Mouse (Mus musculus): Measurements from ENCODE around the gene BC028528. TPM values are rescaled to one million over a fixed set of nuclear protein-coding genes. Genes with fewer than 3 reads are reported as not detected.
"Not testable (repeated sequence)": the region's sequence is repeated elsewhere in the genome, so short reads cannot be mapped to it uniquely, and the experiment has no call there.

Gene BC028528
- total RNA-seq, 1 experiment from 2014 or later = 21.1 TPM

GRCm38 (mm10) chr3:95881979-95882815 lies 9.6 kb downstream of the BC028528 start, which contains the start of gene Ciart:
Ciart (minus strand) TSS chr3:95882251.
- DNase-seq = peak; percentile 96

- no peak for DNase-seq
Observed at GRCm38 (mm10) chr3:95879063-95879462, 12.7 kb downstream of the BC028528 start.

GRCm38 (mm10) chr3:95872048-95872447 lies 19.8 kb downstream of the BC028528 start:
- no peak for DNase-seq

- peak; percentile 94 for DNase-seq
Observed at GRCm38 (mm10) chr3:95871392-95871867, 20.4 kb downstream of the BC028528 start, which contains the start of gene Mrps21. Mrps21 (minus strand) TSS chr3:95871519.

GRCm38 (mm10) chr3:95870976-95871375 lies 20.8 kb downstream of the BC028528 start:
- no peak for DNase-seq

- DNase-seq = no peak
Observed at GRCm38 (mm10) chr3:95867408-95867807, 24.4 kb downstream of the BC028528 start.

- no peak for DNase-seq
Observed at GRCm38 (mm10) chr3:95866071-95866470, 25.7 kb downstream of the BC028528 start.

- DNase-seq = no peak
Observed at GRCm38 (mm10) chr3:95865571-95865970, 26.2 kb downstream of the BC028528 start.

- no peak for DNase-seq
Observed at GRCm38 (mm10) chr3:95865050-95865449, 26.8 kb downstream of the BC028528 start.

GRCm38 (mm10) chr3:95863578-95863977 lies 28.2 kb downstream of the BC028528 start:
- no peak for DNase-seq

- peak; percentile 88 for DNase-seq
Observed at GRCm38 (mm10) chr3:95861796-95862195, 30.0 kb downstream of the BC028528 start.

- DNase-seq = no peak
Observed at GRCm38 (mm10) chr3:95861216-95861615, 30.6 kb downstream of the BC028528 start.

- DNase-seq = no peak
Observed at GRCm38 (mm10) chr3:95860323-95860722, 31.5 kb downstream of the BC028528 start.

- DNase-seq = not testable (repeated sequence)
Observed at GRCm38 (mm10) chr3:95858278-95858677, 33.5 kb downstream of the BC028528 start.

- not testable (repeated sequence) for DNase-seq
Observed at GRCm38 (mm10) chr3:95857050-95857449, 34.8 kb downstream of the BC028528 start.

GRCm38 (mm10) chr3:95856115-95856514 lies 35.7 kb downstream of the BC028528 start:
- no peak for DNase-seq

- peak; percentile 97 for DNase-seq
Observed at GRCm38 (mm10) chr3:95855502-95856089, 36.2 kb downstream of the BC028528 start, which contains the start of gene Prpf3. Prpf3 (minus strand) TSS chr3:95855885.

GRCm38 (mm10) chr3:95851317-95851716 lies 40.5 kb downstream of the BC028528 start:
- no peak for DNase-seq

GRCm38 (mm10) chr3:95850611-95851010 lies 41.2 kb downstream of the BC028528 start:
- no peak for DNase-seq

- no peak for DNase-seq
Observed at GRCm38 (mm10) chr3:95842503-95843214, 49.1 kb downstream of the BC028528 start.

- DNase-seq = no peak
Observed at GRCm38 (mm10) chr3:95839250-95839649, 52.6 kb downstream of the BC028528 start.
